Mouse (Mus musculus) hindbrain, embryonic 10.5 days (tissue): Measurements from ENCODE around the gene Rabif. TPM values are rescaled to one million over a fixed set of nuclear protein-coding genes. Genes with fewer than 3 reads are reported as not detected.
"Not testable (repeated sequence)": the region's sequence is repeated elsewhere in the genome, so short reads cannot be mapped to it uniquely, and the experiment has no call there.

ENCODE experiments used
- DNase-seq: peaks from one replicate; pipeline ENCODE4 v3.0.0-alpha.2; 2017; ENCODE audit warnings: low spot score
- H3K27ac ChIP-seq: fragments of 300-500 bp; sonication (generic); 2 replicates; pipeline ENCODE4 v1.5.1; 2016; ENCODE audit warnings: mild to moderate bottlenecking, moderate library complexity
- H3K27me3 ChIP-seq: fragments of 300-500 bp; sonication (generic); 2 replicates; pipeline ENCODE4 v1.6.1; 2016; ENCODE audit warnings: mild to moderate bottlenecking; ENCODE audit not compliant: poor library complexity, insufficient read depth, severe bottlenecking
- H3K36me3 ChIP-seq: fragments of 300-500 bp; sonication (generic); 2 replicates; pipeline ENCODE4 v1.6.1; 2016; ENCODE audit warnings: mild to moderate bottlenecking, moderate library complexity
- H3K4me1 ChIP-seq: fragments of 300-500 bp; sonication (generic); replicated peaks from 2 replicates; pipeline ENCODE4 v1.6.1; 2016; ENCODE audit warnings: mild to moderate bottlenecking
- H3K4me3 ChIP-seq: fragments of 300-500 bp; sonication (generic); 2 replicates; pipeline ENCODE4 v1.5.1; 2016; ENCODE audit warnings: mild to moderate bottlenecking, moderate library complexity
- H3K9me3 ChIP-seq: fragments of 300-500 bp; sonication (generic); 2 replicates; pipeline ENCODE4 v1.6.1; 2016; ENCODE audit warnings: mild to moderate bottlenecking, moderate library complexity
- WGBS: fragments of 180-500 bp; shearing (Covaris S2); methylation state at CpG from one replicate; pipeline ENCODE4 v1.1.7; 2016; 5-methylcytosine and 5-hydroxymethylcytosine counted together
- polyA plus RNA-seq: library from polyadenylated mRNA; unstranded; fragments of >200 nt; fragmentation: Nextera tagmentation; extraction: Ambion mirVana; gene quantifications from 2 replicates; pipeline ENCODE4 v1.2.1, GENCODE M21; 2016

The Rabif gene
- polyA plus RNA-seq = 43.8 and 45.0 TPM in 2 replicates

GRCm38 (mm10) chr1:134494428-134495215 is at the start of gene Rabif:
Gene Rabif (plus strand): TSS chr1:134494648.
- H3K27ac ChIP-seq = peak within 1 kb of the TSS; percentile 95
- DNase-seq = peak; percentile 99
- no peaks in the 10 kb centered on the region for H3K27me3 ChIP-seq
- no peaks in the 10 kb centered on the region for H3K9me3 ChIP-seq
- H3K4me3 ChIP-seq = peak within 1 kb of the TSS; percentile 83
- H3K4me1 ChIP-seq = peaks cover 20% of the 10 kb centered on the region
- H3K36me3 ChIP-seq = peaks cover 26% of the 10 kb centered on the region
- WGBS = under 1% methylated on average over 58 of the region's 58 CpGs

- Histone ChIP-seq H3K27ac (no peak overlapping the region), H3K36me3 (no peaks in the 10 kb centered on the region), H3K4me3 (no peak overlapping the region), H3K4me1 (no peaks in the 10 kb centered on the region), H3K9me3 (no peaks in the 10 kb centered on the region), H3K27me3 (no peaks in the 10 kb centered on the region)
- WGBS = 89% methylated on average over 2 of the region's 2 CpGs
- no peak for DNase-seq
These were observed 49.0 kb upstream of the Rabif start for GRCm38 (mm10) chr1:134445418-134445817.

GRCm38 (mm10) chr1:134448537-134448936 is 45.9 kb upstream of the Rabif start:
- not testable (repeated sequence) for H3K4me1 ChIP-seq, H3K4me3 ChIP-seq, H3K9me3 ChIP-seq, H3K27me3 ChIP-seq, DNase-seq, H3K36me3 ChIP-seq, H3K27ac ChIP-seq
- 81% methylated on average over 3 of the region's 3 CpGs for WGBS

GRCm38 (mm10) chr1:134450201-134450600 is 44.2 kb upstream of the Rabif start:
- 85% methylated on average over 4 of the region's 4 CpGs for WGBS
- H3K27ac ChIP-seq = no peak overlapping the region

GRCm38 (mm10) chr1:134450986-134451385 is 43.5 kb upstream of the Rabif start:
- WGBS = 52% methylated on average over 3 of the region's 3 CpGs
- DNase-seq = peak; percentile 20
- Histone ChIP-seq H3K9me3 (no peaks in the 10 kb centered on the region), H3K4me3 (no peak overlapping the region), H3K27ac (no peak overlapping the region), H3K27me3 (no peaks in the 10 kb centered on the region), H3K36me3 (no peaks in the 10 kb centered on the region), H3K4me1 (peaks cover 11% of the 10 kb centered on the region)

More at GRCm38 (mm10) chr1:134450201-134450600, 44.2 kb upstream of the Rabif start:
- H3K4me3 ChIP-seq = no peak overlapping the region
- H3K9me3 ChIP-seq = no peaks in the 10 kb centered on the region
- H3K4me1 ChIP-seq = peaks cover 8% of the 10 kb centered on the region; the same call in 1 of the 2 replicates
- DNase-seq = no peak
- H3K36me3 ChIP-seq = no peaks in the 10 kb centered on the region
- no peaks in the 10 kb centered on the region for H3K27me3 ChIP-seq

- 1% methylated on average over 61 of the region's 61 CpGs for WGBS
- DNase-seq = peak; percentile 97
- no peaks in the 10 kb centered on the region for H3K27me3 ChIP-seq
These were observed 39.3 kb upstream of the Rabif start, which contains the start of gene Klhl12 for GRCm38 (mm10) chr1:134454904-134455824. Gene Klhl12 (plus strand): TSS chr1:134455531.

GRCm38 (mm10) chr1:134456060-134456459 is 38.4 kb upstream of the Rabif start:
- Histone ChIP-seq H3K4me3 (peak overlapping the region; percentile 89), H3K9me3 (no peaks in the 10 kb centered on the region), H3K27me3 (no peaks in the 10 kb centered on the region), H3K27ac (no peak overlapping the region), H3K36me3 (peaks cover 29% of the 10 kb centered on the region), H3K4me1 (peaks cover 21% of the 10 kb centered on the region)
- no peak for DNase-seq
- 24% methylated on average over 5 of the region's 5 CpGs for WGBS

More at GRCm38 (mm10) chr1:134454904-134455824, 39.3 kb upstream of the Rabif start, which contains the start of gene Klhl12:
- Histone ChIP-seq H3K4me1 (peaks cover 21% of the 10 kb centered on the region), H3K9me3 (no peaks in the 10 kb centered on the region), H3K4me3 (peak within 1 kb of the TSS; percentile 89), H3K27ac (peak within 1 kb of the TSS; percentile 93), H3K36me3 (peaks cover 20% of the 10 kb centered on the region)

- Histone ChIP-seq H3K4me3 (no peak overlapping the region), H3K36me3 (peaks cover 50% of the 10 kb centered on the region), H3K4me1 (peaks cover 21% of the 10 kb centered on the region), H3K9me3 (no peaks in the 10 kb centered on the region), H3K27ac (no peak overlapping the region), H3K27me3 (no peaks in the 10 kb centered on the region)
- 93% methylated on average over 7 of the region's 7 CpGs for WGBS
- DNase-seq = no peak
These were observed 36.2 kb upstream of the Rabif start for GRCm38 (mm10) chr1:134458139-134458727.

- H3K36me3 ChIP-seq = peaks cover 72% of the 10 kb centered on the region
These were observed 33.9 kb upstream of the Rabif start for GRCm38 (mm10) chr1:134460294-134461284.

GRCm38 (mm10) chr1:134484623-134485022 is 9.8 kb upstream of the Rabif start:
- H3K9me3 ChIP-seq = no peaks in the 10 kb centered on the region

More at GRCm38 (mm10) chr1:134460294-134461284, 33.9 kb upstream of the Rabif start:
- DNase-seq = no peak
- no peaks in the 10 kb centered on the region for H3K27me3 ChIP-seq
- peaks cover 11% of the 10 kb centered on the region for H3K4me1 ChIP-seq
- 93% methylated on average over 1 of the region's 1 CpGs for WGBS
- no peak overlapping the region for H3K27ac ChIP-seq
- no peak overlapping the region for H3K4me3 ChIP-seq
- H3K9me3 ChIP-seq = no peaks in the 10 kb centered on the region

GRCm38 (mm10) chr1:134490903-134491801 is 3.3 kb upstream of the Rabif start:
- 93% methylated on average over 6 of the region's 6 CpGs for WGBS
- no peaks in the 10 kb centered on the region for H3K9me3 ChIP-seq
- no peak overlapping the region for H3K4me3 ChIP-seq
- peaks cover 50% of the 10 kb centered on the region for H3K36me3 ChIP-seq
- H3K27me3 ChIP-seq = no peaks in the 10 kb centered on the region
- DNase-seq = no peak
- no peak overlapping the region for H3K27ac ChIP-seq
- peaks cover 20% of the 10 kb centered on the region for H3K4me1 ChIP-seq

More at GRCm38 (mm10) chr1:134484623-134485022, 9.8 kb upstream of the Rabif start:
- Histone ChIP-seq H3K4me3 (no peak overlapping the region), H3K27ac (no peak overlapping the region), H3K4me1 (no peaks in the 10 kb centered on the region), H3K27me3 (no peaks in the 10 kb centered on the region), H3K36me3 (peaks cover 78% of the 10 kb centered on the region)
- 89% methylated on average over 2 of the region's 2 CpGs for WGBS
- DNase-seq = no peak
